Mouse (Mus musculus): ENCODE measurements around the gene Tut1.
"Not testable (repeated sequence)": the region's sequence is repeated elsewhere in the genome, so short reads cannot be mapped to it uniquely, and the experiment has no call there.

The Tut1 gene

GRCm38 (mm10) chr19:8984255-8984868, 30.7 kb downstream of the Tut1 start:
- DNase-seq, result peak; percentile 71

- DNase-seq, result no peak
Measured at GRCm38 (mm10) chr19:8985891-8986290, 32.2 kb downstream of the Tut1 start.

- DNase-seq, result no peak
Measured at GRCm38 (mm10) chr19:8987816-8988215, 34.2 kb downstream of the Tut1 start.

GRCm38 (mm10) chr19:8988346-8989065, 34.9 kb downstream of the Tut1 start:
- no peak for DNase-seq

- DNase-seq, result peak; percentile 87
Measured at GRCm38 (mm10) chr19:8989066-8989566, 35.5 kb downstream of the Tut1 start, which contains the start of gene Ahnak. Ahnak (plus strand) TSS chr19:8989284.

GRCm38 (mm10) chr19:8989567-8990431, 36.2 kb downstream of the Tut1 start:
- DNase-seq, result peak; percentile 94

- no peak for DNase-seq
Measured at GRCm38 (mm10) chr19:8990432-8991102, 36.9 kb downstream of the Tut1 start.

- DNase-seq, result no peak
Measured at GRCm38 (mm10) chr19:8991245-8991870, 37.7 kb downstream of the Tut1 start.

GRCm38 (mm10) chr19:8991871-8992735, 38.5 kb downstream of the Tut1 start:
- DNase-seq, result peak; percentile 62

- peak; percentile 91 for DNase-seq
Measured at GRCm38 (mm10) chr19:8992769-8993624, 39.4 kb downstream of the Tut1 start.

GRCm38 (mm10) chr19:8993625-8993912, 39.9 kb downstream of the Tut1 start:
- no peak for DNase-seq

- DNase-seq, result no peak
Measured at GRCm38 (mm10) chr19:8994813-8995607, 41.4 kb downstream of the Tut1 start.

- DNase-seq, result no peak
Measured at GRCm38 (mm10) chr19:8996601-8997000, 43.0 kb downstream of the Tut1 start.

GRCm38 (mm10) chr19:8997546-8997945, 43.9 kb downstream of the Tut1 start:
- DNase-seq, result peak; percentile 88

- DNase-seq, result no peak
Measured at GRCm38 (mm10) chr19:8998546-8998945, 44.9 kb downstream of the Tut1 start.

- DNase-seq, result peak; percentile 61
Measured at GRCm38 (mm10) chr19:8999223-8999622, 45.6 kb downstream of the Tut1 start.

GRCm38 (mm10) chr19:9006915-9007314, 53.3 kb downstream of the Tut1 start:
- DNase-seq, result not testable (repeated sequence)

All from kidney, postnatal 14 days (tissue).